Mouse (Mus musculus) WW6 (cell line): ENCODE measurements around the gene Slc17a8.
"Not testable (repeated sequence)": the region's sequence is repeated elsewhere in the genome, so short reads cannot be mapped to it uniquely, and the experiment has no call there.

ENCODE experiments used
- DNase-seq: peaks from one replicate; pipeline ENCODE4 v3.0.0-alpha.2; 2013; ENCODE audit warnings: low read depth, low spot score

Gene Slc17a8

GRCm38 (mm10) chr10:89592797-89593196 lies 28.3 kb downstream of the Slc17a8 start:
- DNase-seq = no peak

- DNase-seq = no peak
Measured at GRCm38 (mm10) chr10:89589877-89590276, 31.2 kb downstream of the Slc17a8 start.

- DNase-seq = no peak
Measured at GRCm38 (mm10) chr10:89588708-89589107, 32.3 kb downstream of the Slc17a8 start.

- DNase-seq = no peak
Measured at GRCm38 (mm10) chr10:89584709-89585108, 36.3 kb downstream of the Slc17a8 start.

- no peak for DNase-seq
Measured at GRCm38 (mm10) chr10:89578801-89579200, 42.3 kb downstream of the Slc17a8 start.

GRCm38 (mm10) chr10:89577666-89578065 lies 43.4 kb downstream of the Slc17a8 start:
- DNase-seq = no peak

GRCm38 (mm10) chr10:89573421-89573820 lies 47.6 kb downstream of the Slc17a8 start:
- no peak for DNase-seq

GRCm38 (mm10) chr10:89572946-89573345 lies 48.1 kb downstream of the Slc17a8 start:
- DNase-seq = no peak

- no peak for DNase-seq
Measured at GRCm38 (mm10) chr10:89567391-89567790, 53.7 kb downstream of the Slc17a8 start.

GRCm38 (mm10) chr10:89565301-89566022 lies 55.6 kb downstream of the Slc17a8 start:
- DNase-seq = no peak

GRCm38 (mm10) chr10:89562113-89562512 lies 58.9 kb downstream of the Slc17a8 start:
- no peak for DNase-seq

- DNase-seq = no peak
Measured at GRCm38 (mm10) chr10:89559351-89559750, 61.7 kb downstream of the Slc17a8 start.

- not testable (repeated sequence) for DNase-seq
Measured at GRCm38 (mm10) chr10:89554885-89555284, 66.2 kb downstream of the Slc17a8 start.

- not testable (repeated sequence) for DNase-seq
Measured at GRCm38 (mm10) chr10:89553855-89554254, 67.2 kb downstream of the Slc17a8 start.

- no peak for DNase-seq
Measured at GRCm38 (mm10) chr10:89553015-89553414, 68.0 kb downstream of the Slc17a8 start.

- DNase-seq = no peak
Measured at GRCm38 (mm10) chr10:89551657-89552056, 69.4 kb downstream of the Slc17a8 start.

- DNase-seq = no peak
Measured at GRCm38 (mm10) chr10:89548028-89548427, 73.0 kb downstream of the Slc17a8 start.

GRCm38 (mm10) chr10:89546989-89547388 lies 74.1 kb downstream of the Slc17a8 start:
- no peak for DNase-seq

- DNase-seq = no peak
Measured at GRCm38 (mm10) chr10:89543867-89544266, 77.2 kb downstream of the Slc17a8 start.

GRCm38 (mm10) chr10:89542321-89542720 lies 78.7 kb downstream of the Slc17a8 start:
- DNase-seq = no peak

- no peak for DNase-seq
Measured at GRCm38 (mm10) chr10:89532929-89533727, 87.9 kb downstream of the Slc17a8 start, which contains the start of gene Nr1h4. Gene Nr1h4, minus strand, starts transcription at chr10:89533585.

GRCm38 (mm10) chr10:89532451-89532850 lies 88.6 kb downstream of the Slc17a8 start:
- no peak for DNase-seq

GRCm38 (mm10) chr10:89531976-89532375 lies 89.1 kb downstream of the Slc17a8 start:
- DNase-seq = no peak
